Mouse (Mus musculus) effector memory CD4-positive, alpha-beta T cell, adult 7 months (primary cell): ENCODE measurements around the gene Gypa. TPM values are rescaled to one million over a fixed set of nuclear protein-coding genes. Genes with fewer than 3 reads are reported as not detected.

Source experiments
- polyA plus RNA-seq: library from polyadenylated mRNA; unstranded; fragments of 100-300 nt; shearing (Covaris generic); gene quantifications from one replicate; pipeline ENCODE4 v1.2.1, GENCODE M21; 2017

Gene Gypa
- not detected for polyA plus RNA-seq

GRCm38 (mm10) chr8:80493523-80494345 lies at the start of gene Gypa:
Gypa (plus strand) TSS chr8:80493781.

Other genes starting within 250 kb of the Gypa start
- not detected for gene Frem3, start 117.3 kb downstream of the Gypa start, polyA plus RNA-seq
- gene Smarca5, start 245.7 kb downstream of the Gypa start, polyA plus RNA-seq, result 178 TPM